ENCODE assay signal across 8 mouse cellular contexts in the genomic region with DNA sequence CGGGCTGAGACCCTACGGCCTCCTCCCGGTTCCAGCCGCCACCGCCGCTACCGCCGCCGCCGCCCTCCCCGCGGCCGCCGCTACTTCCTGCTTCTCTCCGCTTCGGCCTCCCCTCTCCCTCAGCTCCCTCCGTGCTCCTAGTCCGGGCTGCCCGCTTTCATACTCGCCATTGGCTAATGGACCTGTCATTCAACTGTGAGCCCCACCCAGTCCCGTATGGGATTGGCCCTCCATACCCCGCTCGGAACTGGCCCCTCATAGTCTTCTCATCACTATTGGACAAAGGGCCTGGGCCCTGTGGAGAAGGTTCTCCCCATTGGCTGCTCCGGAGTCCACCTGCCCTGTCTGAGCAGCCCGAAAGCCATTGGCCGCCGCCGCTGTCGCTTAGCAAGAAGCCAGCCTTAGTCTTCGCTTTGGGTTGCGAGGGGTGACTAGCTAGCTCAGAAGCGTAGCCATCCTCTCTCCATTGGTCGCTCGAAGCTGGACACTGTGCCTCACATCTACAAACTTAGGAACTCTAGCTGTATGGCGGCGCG. TPM values are rescaled to one million over a fixed set of nuclear protein-coding genes. Genes with fewer than 3 reads are reported as not detected.
A peak's percentile ranks its signal among the peaks of the same experiment; 100 is the strongest.
DNase-seq lines count a peak whose midpoint lies in the region; ATAC-seq and TF ChIP-seq lines count a peak whose summit lies in the region.

A gene (minus strand): TSS at position 112 of the 536 bp plus-strand sequence.

- H3K27me3 ChIP-seq in megakaryocyte, embryonic 14.5 days (replicated peaks), result no peaks in the 10 kb centered on the region

- H3K36me3 ChIP-seq in megakaryocyte, embryonic 14.5 days (replicated peaks; ENCODE audit: low read length), result peaks cover 39% of the 10 kb centered on the region

- peak; percentile 95 for TF ChIP-seq POLR2A in cortical plate, adult 2 months (IDR thresholded peaks at IDR 0.05; ENCODE audit: extremely low read depth, insufficient read depth, low read length)

- peak; percentile 99 for DNase-seq in gastrocnemius, adult 8-10 months (ENCODE audit: low spot score in 2 of 2)
- peak; percentile 98 for DNase-seq in hindlimb bud, embryonic 11.5 days (ENCODE audit: extremely low spot score, low read depth, low spot score)
- peak; percentile 99 to 100 for DNase-seq in left cerebral cortex, adult 8-10 months (ENCODE audit: low spot score in 2 of 2)
- DNase-seq in right cerebral cortex, postnatal 10 days (ENCODE audit: low spot score in 2 of 2), result peak; percentile 100
- peak; percentile 96 for DNase-seq in urinary bladder, postnatal 25 days (ENCODE audit: low spot score)

- TF ChIP-seq CTCF in cortical plate, adult 2 months (IDR thresholded peaks at IDR 0.05; ENCODE audit: extremely low read depth, insufficient read depth, low read length), result no peak

- peak within 1 kb of the TSS; percentile 64 for H3K27ac ChIP-seq in cortical plate, adult 2 months (ENCODE audit: insufficient read depth, low read length)

- peak within 1 kb of the TSS; percentile 71 for H3K4me3 ChIP-seq in cortical plate, adult 2 months (ENCODE audit: insufficient read depth, low read length)
- H3K4me3 ChIP-seq in megakaryocyte, embryonic 14.5 days (replicated peaks), result peak within 1 kb of the TSS; percentile 97

- H3K4me1 ChIP-seq in cortical plate, adult 2 months (ENCODE audit: control insufficient read depth, insufficient read depth, low read length), result peaks cover 2% of the 10 kb centered on the region; the same call in 1 of the 2 replicates
- H3K4me1 ChIP-seq in megakaryocyte, embryonic 14.5 days, result peaks cover 79% of the 10 kb centered on the region

- ATAC-seq in activated CD4-positive, CD25-positive, alpha-beta regulatory T cell, adult 4 months, result peak; percentile 91

- H3K9me3 ChIP-seq in megakaryocyte, embryonic 14.5 days, result no peaks in the 10 kb centered on the region

RNA-seq across cellular contexts. Expression of the gene that starts here (rescaled TPM):
- 10 to 100 TPM; 11.7 to 14.0 TPM for polyA plus RNA-seq in activated CD4-positive, CD25-positive, alpha-beta regulatory T cell, adult 4 months (2017; shearing (Covaris generic))
- polyA plus RNA-seq in cortical plate, adult 2 months (2012; rRNA removed), result 15.8 and 17.5 TPM in 2 replicates
- total RNA-seq in gastrocnemius, adult 8-10 months (2022), result 10 to 100 TPM; 14.2 to 18.8 (median 16.3) TPM
- total RNA-seq in left cerebral cortex, adult 8-10 months (2022), result 10 to 100 TPM; 33.2 to 36.0 (median 35.2) TPM
- polyA plus RNA-seq in megakaryocyte, embryonic 14.5 days (2012; ENCODE audit: insufficient read depth, low replicate concordance), result 13.6 and 16.9 TPM in 2 replicates

Comparison
In these comparisons a context has a peak if more than half of its experiments do, and no peak if none do; other contexts are left out.
1. Peak in every context shown above with its lines: DNase-seq, ATAC-seq, H3K4me3 ChIP-seq and H3K27ac ChIP-seq.